Mouse (Mus musculus): ENCODE results near the gene Gm21830. TPM values are rescaled to one million over a fixed set of nuclear protein-coding genes. Genes with fewer than 3 reads are reported as not detected.
"Not testable (repeated sequence)": the region's sequence is repeated elsewhere in the genome, so short reads cannot be mapped to it uniquely, and the experiment has no call there.

Gene Gm21830
- total RNA-seq (2021) = not detected
- long read RNA-seq, experiment 1 = 0 reads
- long read RNA-seq, experiment 2 = 0 reads

- DNase-seq; intact Hi-C loops (cut with DNase I): not testable (repeated sequence)
These were observed at the start of gene Gm21830 for GRCm38 (mm10) chr2:67413425-67413824. Gene Gm21830, plus strand, starts transcription at chr2:67413725.

GRCm38 (mm10) chr2:67364506-67364905, 49.0 kb upstream of the Gm21830 start:
- no peak for DNase-seq
- intact Hi-C loops (cut with DNase I) = no loop called here

- no peak for DNase-seq
- intact Hi-C loops (cut with DNase I) = no loop called here
These were observed 35.0 kb upstream of the Gm21830 start for GRCm38 (mm10) chr2:67378504-67378903.

GRCm38 (mm10) chr2:67420853-67421252, 7.3 kb downstream of the Gm21830 start:
- intact Hi-C loops (cut with DNase I) = no loop called here
- no peak for DNase-seq

GRCm38 (mm10) chr2:67422799-67423198, 9.3 kb downstream of the Gm21830 start:
- intact Hi-C loops (cut with DNase I) = no loop called here
- DNase-seq = no peak

- no peak for DNase-seq
- intact Hi-C loops (cut with DNase I) = no loop called here
These were observed 19.6 kb downstream of the Gm21830 start, which contains the start of gene Gm26727 for GRCm38 (mm10) chr2:67433081-67433480. Gene Gm26727, minus strand, starts transcription at chr2:67433181.

- intact Hi-C loops (cut with DNase I) = no loop called here
- no peak for DNase-seq
These were observed 24.8 kb downstream of the Gm21830 start for GRCm38 (mm10) chr2:67438309-67438708.

GRCm38 (mm10) chr2:67445780-67446179, 32.3 kb downstream of the Gm21830 start, which contains the start of gene Xirp2:
Gene Xirp2, plus strand, starts transcription at chr2:67446002.
- intact Hi-C loops (cut with DNase I) = no loop called here
- peak; percentile 20 to 21 for DNase-seq

GRCm38 (mm10) chr2:67446772-67447171, 33.2 kb downstream of the Gm21830 start:
- no peak for DNase-seq
- intact Hi-C loops (cut with DNase I) = no loop called here

- intact Hi-C loops (cut with DNase I) = no loop called here
- peak; percentile 30 to 40 for DNase-seq
These were observed 33.7 kb downstream of the Gm21830 start for GRCm38 (mm10) chr2:67447206-67447605.

GRCm38 (mm10) chr2:67460857-67461256, 47.3 kb downstream of the Gm21830 start:
- DNase-seq = no peak
- intact Hi-C loops (cut with DNase I) = no loop called here

- no peak for DNase-seq
- intact Hi-C loops (cut with DNase I) = no loop called here
These were observed 53.5 kb downstream of the Gm21830 start for GRCm38 (mm10) chr2:67467036-67467435.

GRCm38 (mm10) chr2:67470030-67470429, 56.5 kb downstream of the Gm21830 start:
- intact Hi-C loops (cut with DNase I); DNase-seq: not testable (repeated sequence)

- intact Hi-C loops (cut with DNase I) = no loop called here
- peak in 1 of 2 experiments; percentile 27 for DNase-seq
These were observed 64.2 kb downstream of the Gm21830 start for GRCm38 (mm10) chr2:67477753-67478152.

- peak; percentile 37 to 51 for DNase-seq
- intact Hi-C loops (cut with DNase I) = no loop called here
These were observed 67.5 kb downstream of the Gm21830 start for GRCm38 (mm10) chr2:67481051-67481450.

Other genes starting within 250 kb of the Gm21830 start
- gene Gm26727, start 19.5 kb downstream of the Gm21830 start, total RNA-seq (2021) = not detected
- gene Xirp2, start 32.3 kb downstream of the Gm21830 start, total RNA-seq (2021) = 100 to 1,000 TPM; 919 to 955 TPM
- gene B3galt1, start 152.1 kb downstream of the Gm21830 start, total RNA-seq (2021) = 1 to 10 TPM; 1.4 to 1.6 TPM